Mouse (Mus musculus) monocyte, adult 2 months (primary cell): Measurements from ENCODE around the gene Prrxl1.

Experiments
- DNase-seq, 2 experiments: peaks; one replicate each; pipeline ENCODE4 v3.0.0; 2022; ENCODE audit warnings: low spot score in 2 of 2, low read depth in 1 of 2

The Prrxl1 gene

GRCm38 (mm10) chr14:32599290-32600041, at the start of gene Prrxl1:
Gene Prrxl1, plus strand, starts transcription at chr14:32599407.
- no peak for DNase-seq

GRCm38 (mm10) chr14:32551854-32552253, 47.4 kb upstream of the Prrxl1 start:
- no peak for DNase-seq

GRCm38 (mm10) chr14:32553198-32553903, 45.9 kb upstream of the Prrxl1 start:
- no peak for DNase-seq

- DNase-seq, result no peak
Measured at GRCm38 (mm10) chr14:32554860-32555526, 44.2 kb upstream of the Prrxl1 start.

GRCm38 (mm10) chr14:32561428-32561827, 37.8 kb upstream of the Prrxl1 start:
- no peak for DNase-seq

GRCm38 (mm10) chr14:32563661-32564060, 35.5 kb upstream of the Prrxl1 start:
- DNase-seq, result no peak

- DNase-seq, result no peak
Measured at GRCm38 (mm10) chr14:32572519-32572918, 26.7 kb upstream of the Prrxl1 start.

GRCm38 (mm10) chr14:32578420-32578819, 20.8 kb upstream of the Prrxl1 start:
- no peak for DNase-seq

GRCm38 (mm10) chr14:32583696-32584095, 15.5 kb upstream of the Prrxl1 start:
- no peak for DNase-seq

- DNase-seq, result peak in 1 of 2 experiments; percentile 32
Measured at GRCm38 (mm10) chr14:32587013-32587784, 12.0 kb upstream of the Prrxl1 start.

- DNase-seq, result no peak
Measured at GRCm38 (mm10) chr14:32590377-32590776, 8.8 kb upstream of the Prrxl1 start.

- DNase-seq, result no peak
Measured at GRCm38 (mm10) chr14:32597232-32598231, 1.7 kb upstream of the Prrxl1 start.

- DNase-seq, result no peak
Measured at GRCm38 (mm10) chr14:32598437-32599219, 579 bp upstream of the Prrxl1 start.

- no peak for DNase-seq
Measured at GRCm38 (mm10) chr14:32600110-32600509, 903 bp downstream of the Prrxl1 start.

GRCm38 (mm10) chr14:32605508-32605907, 6.3 kb downstream of the Prrxl1 start:
- no peak for DNase-seq

GRCm38 (mm10) chr14:32606316-32606715, 7.1 kb downstream of the Prrxl1 start:
- DNase-seq, result no peak

- DNase-seq, result no peak
Measured at GRCm38 (mm10) chr14:32609392-32609791, 10.2 kb downstream of the Prrxl1 start.

- no peak for DNase-seq
Measured at GRCm38 (mm10) chr14:32617253-32617652, 18.0 kb downstream of the Prrxl1 start.

GRCm38 (mm10) chr14:32624245-32624644, 25.0 kb downstream of the Prrxl1 start:
- no peak for DNase-seq
